Mouse (Mus musculus) embryonic facial prominence, embryonic 10.5 days (tissue): ENCODE results near the gene Dnajc4. TPM values are rescaled to one million over a fixed set of nuclear protein-coding genes. Genes with fewer than 3 reads are reported as not detected.

Source experiments
- DNase-seq: peaks from one replicate; pipeline ENCODE4 v3.0.0-alpha.2; 2017; ENCODE audit warnings: low spot score
- H3K27ac ChIP-seq: fragments of 300-500 bp; sonication (generic); replicated peaks from 2 replicates; pipeline ENCODE4 v1.5.1; 2016; ENCODE audit warnings: mild to moderate bottlenecking
- H3K27me3 ChIP-seq: fragments of 300-500 bp; sonication (generic); replicated peaks from 2 replicates; pipeline ENCODE4 v1.6.1; 2016; ENCODE audit warnings: low read depth, mild to moderate bottlenecking; ENCODE audit not compliant: poor library complexity, severe bottlenecking
- H3K36me3 ChIP-seq: fragments of 300-500 bp; sonication (generic); replicated peaks from 2 replicates; pipeline ENCODE4 v1.6.1; 2016; ENCODE audit warnings: mild to moderate bottlenecking, moderate library complexity
- H3K4me1 ChIP-seq: fragments of 300-500 bp; sonication (generic); 2 replicates; pipeline ENCODE4 v1.6.1; 2016
- H3K4me3 ChIP-seq: fragments of 300-500 bp; sonication (generic); 2 replicates; pipeline ENCODE4 v1.5.1; 2016; ENCODE audit warnings: mild to moderate bottlenecking, moderate library complexity
- H3K9me3 ChIP-seq: fragments of 300-500 bp; sonication (generic); 2 replicates; pipeline ENCODE4 v1.6.1; 2016; ENCODE audit warnings: mild to moderate bottlenecking
- WGBS: fragments of 180-500 bp; shearing (Covaris S2); methylation state at CpG from one replicate; pipeline ENCODE4 v1.1.7; 2016; 5-methylcytosine and 5-hydroxymethylcytosine counted together
- polyA plus RNA-seq: library from polyadenylated mRNA; unstranded; fragments of >200 nt; fragmentation: Nextera tagmentation; extraction: Ambion mirVana; gene quantifications from 2 replicates; pipeline ENCODE4 v1.2.1, GENCODE M21; 2016

Gene Dnajc4
- polyA plus RNA-seq, 1 experiment from 2014 or later, result 18.1 TPM

DNA sequence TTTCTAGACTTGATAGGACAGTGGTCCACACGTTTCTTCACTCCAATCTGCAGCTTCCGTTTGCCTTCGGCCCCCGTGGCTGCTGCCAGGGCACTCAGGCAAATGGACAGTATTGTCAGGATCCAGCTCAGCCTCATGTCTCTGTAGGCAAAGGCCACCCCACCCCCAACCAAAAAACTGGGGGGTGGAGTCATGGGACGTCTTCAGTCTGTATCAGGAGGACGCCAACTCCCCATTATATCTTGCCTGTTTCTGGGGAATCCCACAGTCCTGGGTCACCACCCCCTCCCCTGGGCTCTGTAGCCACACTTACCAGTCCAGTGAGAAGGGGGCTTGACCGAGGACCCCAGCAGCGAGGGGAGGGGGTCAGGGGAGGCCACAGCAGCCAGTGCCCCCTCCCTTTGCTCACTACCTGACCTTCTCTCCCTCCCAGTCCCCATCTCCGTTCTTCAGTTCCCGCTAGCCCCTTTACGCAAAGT is 13.3 kb downstream of the Dnajc4 start:
- DNase-seq, result peak; percentile 37
- H3K27ac ChIP-seq, result peak overlapping the region; percentile 98
- 13% methylated on average over 11 of the region's 11 CpGs for WGBS
- H3K36me3 ChIP-seq, result peaks cover 57% of the 10 kb centered on the region
- peaks cover 53% of the 10 kb centered on the region for H3K4me1 ChIP-seq
- no peaks in the 10 kb centered on the region for H3K9me3 ChIP-seq
- peak overlapping the region; percentile 92 for H3K4me3 ChIP-seq
- H3K27me3 ChIP-seq, result no peaks in the 10 kb centered on the region

DNA sequence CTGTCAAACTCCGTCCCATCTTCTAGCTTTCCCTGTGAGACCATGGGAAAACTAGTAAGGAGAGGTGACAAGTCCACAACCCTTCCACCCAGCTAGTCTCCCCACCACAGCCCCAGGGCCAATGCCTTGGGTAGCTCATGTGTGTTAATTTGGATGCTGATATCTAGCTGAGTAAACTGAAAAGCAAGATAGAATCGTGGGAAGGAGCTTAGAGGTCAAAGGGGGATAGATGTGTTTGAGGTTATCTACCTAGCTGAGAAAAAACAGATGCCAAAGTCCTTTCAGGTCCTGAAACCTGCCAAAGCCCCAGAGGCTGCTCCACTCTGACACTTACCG is 13.8 kb downstream of the Dnajc4 start:
- DNase-seq, result no peak
- Histone ChIP-seq H3K4me3 (peak overlapping the region; percentile 92), H3K4me1 (peaks cover 57% of the 10 kb centered on the region), H3K27ac (0 out of 2 replicates have a peak overlapping the region, but pooled peaks have one; percentile 40), H3K27me3 (no peaks in the 10 kb centered on the region), H3K36me3 (peaks cover 53% of the 10 kb centered on the region), H3K9me3 (no peaks in the 10 kb centered on the region)
- WGBS, result 58% methylated on average over 3 of the region's 3 CpGs

DNA sequence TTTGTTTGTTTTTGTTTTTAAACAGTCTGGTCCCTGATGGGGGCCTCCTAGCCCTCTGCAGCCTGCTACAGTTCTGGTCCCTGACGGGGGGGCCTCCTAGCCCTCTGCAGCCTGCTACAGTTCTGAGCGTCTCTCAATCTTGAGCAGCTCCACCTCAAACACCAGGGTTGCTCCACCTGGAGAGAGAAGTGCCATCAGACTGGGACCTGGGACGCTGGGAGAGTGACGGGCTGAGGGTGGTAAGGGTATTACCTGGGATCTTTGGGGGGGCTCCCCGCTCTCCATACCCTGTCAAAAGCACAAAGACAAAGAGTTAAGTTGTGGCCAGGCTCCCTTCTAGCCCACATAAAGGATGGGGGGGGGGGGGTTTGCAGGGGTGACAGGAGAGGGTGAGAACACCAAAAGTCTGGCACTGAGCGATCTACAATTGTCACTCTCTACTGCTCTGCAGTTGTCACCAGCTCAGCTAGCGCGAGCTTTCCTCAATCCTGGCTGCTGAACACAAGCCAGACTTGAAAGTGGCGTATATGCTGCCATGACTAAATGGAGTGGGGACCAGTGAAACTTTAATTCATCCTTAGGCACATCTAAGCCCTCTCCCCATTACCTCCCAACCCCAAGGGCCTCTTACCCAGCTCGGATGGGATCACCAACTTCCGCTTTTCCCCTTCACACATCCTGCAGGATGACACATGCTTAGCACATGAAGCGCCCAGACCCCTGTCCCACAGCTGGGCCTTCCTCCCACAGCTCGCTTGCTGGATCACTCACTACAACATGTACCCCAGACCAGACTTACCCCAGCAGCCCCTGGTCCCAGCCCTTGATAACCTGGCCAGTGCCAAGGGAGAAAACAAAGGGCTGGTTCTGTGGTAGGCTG is 14.4 kb downstream of the Dnajc4 start:
- H3K4me1 ChIP-seq, result peaks cover 60% of the 10 kb centered on the region
- no peaks in the 10 kb centered on the region for H3K9me3 ChIP-seq
- peak overlapping the region; percentile 40; the same call in 1 of the 2 replicates for H3K27ac ChIP-seq
- peak overlapping the region; percentile 92 for H3K4me3 ChIP-seq
- H3K36me3 ChIP-seq, result peaks cover 47% of the 10 kb centered on the region
- H3K27me3 ChIP-seq, result no peaks in the 10 kb centered on the region
- WGBS, result 90% methylated on average over 13 of the region's 13 CpGs
- no peak for DNase-seq

DNA sequence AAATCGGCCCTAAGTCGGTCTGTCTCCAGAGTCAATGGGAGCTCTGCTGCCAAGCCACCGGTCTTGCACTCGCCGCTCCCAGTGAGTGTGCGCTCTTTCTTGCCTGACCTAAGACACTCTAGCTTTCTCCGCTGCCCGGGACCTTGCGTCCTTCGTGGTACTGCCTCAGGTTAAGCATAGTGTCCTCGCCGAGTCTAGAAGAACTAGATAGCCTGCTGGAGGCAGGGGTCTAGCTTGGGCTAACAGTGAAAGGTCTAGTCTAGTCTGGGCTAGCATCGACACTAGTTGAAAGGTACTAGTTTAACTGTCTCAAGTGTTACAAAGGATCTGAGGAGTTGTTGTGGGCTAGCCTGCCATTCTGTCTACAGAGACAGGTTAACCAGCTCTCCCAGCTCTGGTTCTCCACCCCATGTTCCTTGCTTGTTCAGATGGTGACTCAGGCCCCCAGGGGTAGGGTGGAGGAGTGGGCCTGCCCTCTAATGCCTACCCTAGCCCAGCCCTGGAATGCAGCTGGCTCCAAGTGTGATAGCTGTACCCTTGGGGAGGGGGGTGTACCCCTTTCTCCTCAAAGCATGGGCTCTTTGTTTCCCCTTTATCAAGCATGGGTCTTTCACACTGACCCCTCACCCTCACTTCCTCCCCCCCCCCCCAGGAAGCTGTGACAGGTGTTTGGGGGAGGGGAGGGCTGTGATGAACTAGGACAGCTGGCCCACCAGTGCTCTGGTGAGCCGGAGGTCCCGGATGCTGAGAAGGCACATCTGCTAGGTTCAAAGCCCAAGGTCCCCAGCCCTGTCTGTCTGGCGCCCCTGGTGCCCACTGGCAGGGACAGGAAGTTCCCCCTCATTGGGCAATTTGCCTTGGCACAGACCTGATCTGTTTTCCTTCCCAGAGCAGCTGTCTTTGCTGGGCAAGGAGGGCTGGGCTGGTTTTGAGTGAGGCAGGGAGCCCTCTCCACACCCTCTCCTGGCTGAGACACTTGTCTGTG is 16.5 kb downstream of the Dnajc4 start, which contains the start of gene Plcb3:
Gene Plcb3 (minus strand): TSS at position 934 of the 985 bp plus-strand sequence.
- H3K27me3 ChIP-seq, result no peaks in the 10 kb centered on the region; the same call in 1 of the 2 replicates
- H3K4me3 ChIP-seq, result peak within 1 kb of the TSS; percentile 92
- under 1% methylated on average over 16 of the region's 16 CpGs for WGBS
- no peaks in the 10 kb centered on the region for H3K9me3 ChIP-seq
- peaks cover 74% of the 10 kb centered on the region for H3K4me1 ChIP-seq
- DNase-seq, result peak; percentile 79
- peak within 1 kb of the TSS; percentile 95 for H3K27ac ChIP-seq
- peaks cover 33% of the 10 kb centered on the region for H3K36me3 ChIP-seq

DNA sequence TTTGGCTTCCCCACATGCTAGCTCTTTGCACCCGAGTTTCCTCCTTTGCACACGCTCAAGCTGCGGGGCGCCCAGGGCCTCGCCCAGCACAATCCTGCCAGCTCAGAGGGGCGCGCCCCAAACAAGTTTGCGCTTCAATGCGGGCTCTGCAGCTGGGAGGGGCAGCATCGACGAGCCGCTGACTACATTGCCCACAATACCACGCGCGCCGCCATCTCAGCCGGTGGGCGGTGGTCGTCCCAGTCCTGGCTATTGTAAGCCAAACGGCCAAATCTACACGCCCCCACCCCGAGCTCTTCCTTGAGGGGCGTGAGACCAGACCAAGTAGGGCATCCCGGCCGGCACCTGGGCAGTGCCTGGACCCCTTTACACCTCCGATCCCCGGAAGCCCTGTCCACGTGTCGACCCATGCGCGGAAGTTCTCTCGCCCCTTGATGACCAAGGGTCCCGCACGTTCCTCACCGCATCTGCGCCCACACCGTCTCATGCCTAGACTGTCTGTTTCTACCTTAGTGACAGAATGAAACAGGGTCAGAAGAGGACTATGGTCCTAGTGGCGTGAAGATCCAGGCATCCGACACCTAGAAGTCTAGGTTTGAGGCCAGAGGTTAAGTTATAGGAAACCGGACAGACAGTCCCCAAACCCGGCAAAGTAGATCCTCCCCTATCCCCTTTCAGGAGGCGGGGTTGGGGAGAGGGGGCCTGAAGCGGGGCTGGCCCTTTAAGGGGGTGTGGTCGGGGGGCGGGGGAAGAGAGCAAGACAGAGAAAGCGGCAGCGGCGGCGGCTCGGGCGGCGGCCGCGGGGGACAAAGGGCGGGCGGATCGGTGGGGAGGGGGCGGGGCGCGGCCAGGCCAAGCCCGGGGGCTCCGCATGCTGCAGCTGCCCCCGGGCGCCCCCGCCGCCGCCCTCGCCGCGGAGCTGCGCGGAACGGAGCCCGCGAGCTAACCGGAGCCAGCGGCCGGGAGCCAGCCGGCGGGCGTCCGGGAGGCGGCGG is 17.9 kb downstream of the Dnajc4 start, which contains the start of gene Ppp1r14b:
Gene Ppp1r14b (plus strand): TSS at position 758 of the 995 bp plus-strand sequence.
- Histone ChIP-seq H3K36me3 (peaks cover 33% of the 10 kb centered on the region), H3K27me3 (peaks cover 4% of the 10 kb centered on the region), H3K4me3 (peak within 1 kb of the TSS; percentile 92), H3K27ac (peak within 1 kb of the TSS; percentile 95), H3K4me1 (peaks cover 79% of the 10 kb centered on the region), H3K9me3 (no peaks in the 10 kb centered on the region)
- under 1% methylated on average over 84 of the region's 84 CpGs for WGBS
- peak; percentile 96 for DNase-seq

DNA sequence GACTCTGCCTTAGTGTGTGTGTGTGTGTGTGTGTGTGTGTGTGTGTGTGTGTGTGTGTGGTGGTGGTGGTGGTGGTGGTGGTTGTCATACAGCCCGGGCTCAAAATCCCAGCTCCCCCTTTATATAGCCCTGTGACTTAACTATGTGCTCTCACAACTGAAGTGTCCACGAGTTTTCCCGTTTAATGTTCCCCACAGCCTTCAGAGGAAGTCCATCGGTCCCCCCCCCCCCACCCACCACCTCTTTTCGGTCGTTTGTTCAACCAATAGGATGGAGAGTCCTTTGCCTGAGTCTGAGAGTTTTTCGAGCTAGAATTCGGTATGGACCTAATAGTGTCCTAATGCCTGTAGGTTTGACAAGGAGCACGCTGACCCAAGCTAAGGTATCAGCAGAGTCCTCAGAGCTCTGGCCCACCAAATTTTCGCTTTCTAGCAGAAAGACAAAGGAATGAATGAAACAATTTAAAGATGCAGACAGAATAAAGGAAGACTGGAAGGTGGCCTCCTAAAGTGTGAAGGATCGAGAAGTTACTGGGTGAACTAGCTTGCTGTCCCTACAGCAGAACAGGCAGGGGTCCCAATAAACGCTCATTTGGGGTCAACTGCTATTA is 18.7 kb downstream of the Dnajc4 start:
- Histone ChIP-seq H3K9me3 (no peaks in the 10 kb centered on the region), H3K4me1 (peaks cover 79% of the 10 kb centered on the region), H3K27ac (peak overlapping the region; percentile 95), H3K4me3 (peak overlapping the region; percentile 92), H3K27me3 (peaks cover 4% of the 10 kb centered on the region), H3K36me3 (peaks cover 28% of the 10 kb centered on the region)
- WGBS, result 36% methylated on average over 12 of the region's 12 CpGs
- DNase-seq, result no peak

DNA sequence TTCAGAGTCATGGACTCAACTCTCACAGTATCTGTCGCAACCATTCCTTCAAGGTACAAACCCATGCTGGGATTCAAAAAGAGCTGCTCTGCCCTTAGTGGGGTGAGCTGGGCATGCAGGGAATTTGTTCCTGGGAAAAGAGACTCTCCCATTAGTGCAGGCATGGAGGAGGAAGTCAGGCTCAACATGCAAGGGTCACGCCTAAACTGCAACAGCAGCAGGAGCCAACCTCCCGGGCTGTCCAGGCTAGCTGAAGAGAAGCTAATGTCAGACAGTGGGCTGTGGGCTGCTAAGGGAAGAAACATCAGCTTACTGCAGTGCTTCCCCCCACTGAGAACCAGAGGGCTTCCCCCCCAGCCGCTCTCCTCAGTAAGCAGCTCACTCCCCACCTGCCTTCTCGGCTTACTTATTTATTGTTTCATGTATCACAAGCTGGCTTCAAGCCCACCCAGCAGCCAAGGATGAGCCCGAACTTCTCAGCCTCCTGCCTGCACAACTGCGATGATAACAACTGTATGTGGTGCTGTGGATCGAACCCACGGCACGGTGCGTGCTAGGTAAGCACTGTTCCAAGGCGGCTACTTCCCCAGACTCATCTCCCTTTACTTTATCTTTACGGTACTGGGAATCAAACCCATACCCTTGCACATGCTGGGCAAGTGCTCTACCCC is 20.0 kb downstream of the Dnajc4 start:
- Histone ChIP-seq H3K9me3 (no peaks in the 10 kb centered on the region), H3K27me3 (peaks cover 12% of the 10 kb centered on the region), H3K36me3 (peaks cover 15% of the 10 kb centered on the region), H3K27ac (peak overlapping the region; percentile 52; the same call in 1 of the 2 replicates), H3K4me1 (peaks cover 79% of the 10 kb centered on the region), H3K4me3 (0 out of 2 replicates have a peak overlapping the region, but pooled peaks have one; percentile 19)
- WGBS, result 80% methylated on average over 13 of the region's 13 CpGs
- DNase-seq, result no peak

DNA sequence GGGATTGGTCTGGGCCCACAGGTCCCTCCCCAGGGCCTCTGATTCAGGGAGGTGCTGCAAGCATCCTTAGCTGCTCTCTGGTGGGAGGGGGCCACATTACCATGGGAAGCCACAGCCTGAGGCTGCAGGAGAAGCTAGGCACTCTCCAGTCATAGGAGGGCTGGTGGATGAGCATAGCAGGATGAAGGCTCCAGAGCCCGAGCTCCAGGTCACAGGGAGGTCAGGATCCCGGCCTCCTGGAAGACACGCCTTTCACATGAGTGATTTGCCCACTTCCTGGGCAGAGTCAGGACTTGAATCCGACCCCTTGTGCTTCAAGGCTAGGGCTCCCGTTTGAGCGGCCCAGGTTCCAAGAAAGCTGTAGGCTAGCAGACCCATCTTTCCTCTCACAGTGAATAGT is 20.7 kb downstream of the Dnajc4 start:
- no peak for DNase-seq
- peaks cover 71% of the 10 kb centered on the region for H3K4me1 ChIP-seq
- H3K27me3 ChIP-seq, result peaks cover 12% of the 10 kb centered on the region
- H3K9me3 ChIP-seq, result no peaks in the 10 kb centered on the region
- H3K27ac ChIP-seq, result peak overlapping the region; percentile 52; the same call in 1 of the 2 replicates
- 30% methylated on average over 6 of the region's 6 CpGs for WGBS
- H3K4me3 ChIP-seq, result peak overlapping the region; percentile 2; the same call in 1 of the 2 replicates
- H3K36me3 ChIP-seq, result peaks cover 9% of the 10 kb centered on the region

DNA sequence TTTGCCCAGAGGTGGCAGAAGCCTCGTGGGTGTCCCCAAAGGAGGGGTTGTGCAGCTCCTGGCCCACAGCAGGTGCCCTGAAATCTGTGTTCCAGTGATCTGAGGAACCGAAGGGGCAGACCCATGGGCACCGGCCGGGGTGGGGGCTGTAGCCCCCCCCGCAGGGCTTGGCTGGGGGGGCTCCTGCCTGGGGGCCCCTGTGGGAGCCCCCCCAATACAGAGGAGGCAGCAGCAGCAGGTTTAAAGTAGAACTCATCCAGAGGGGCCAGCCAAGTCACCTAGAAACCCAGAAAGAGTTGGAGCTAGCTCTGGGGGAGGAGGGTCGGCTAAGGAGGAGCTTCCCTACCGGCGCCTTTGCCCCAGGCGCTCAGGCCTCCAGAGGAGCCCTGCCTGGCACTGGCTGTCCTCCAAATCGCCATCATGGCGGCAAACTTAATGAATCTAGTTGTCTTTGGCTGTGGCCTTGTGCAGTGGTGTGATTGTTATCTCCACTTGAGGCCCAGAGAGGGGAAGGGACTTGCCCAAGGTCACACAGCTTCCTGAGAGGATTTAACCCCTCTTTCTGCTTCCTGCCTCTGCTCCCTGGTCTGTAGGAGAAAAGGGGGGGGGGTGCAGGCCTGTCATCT is 21.8 kb downstream of the Dnajc4 start:
- no peak for DNase-seq
- WGBS, result 17% methylated on average over 11 of the region's 11 CpGs
- Histone ChIP-seq H3K27me3 (peaks cover 12% of the 10 kb centered on the region), H3K27ac (peak overlapping the region; percentile 84), H3K36me3 (peaks cover 12% of the 10 kb centered on the region), H3K4me1 (peaks cover 61% of the 10 kb centered on the region), H3K9me3 (no peaks in the 10 kb centered on the region), H3K4me3 (peak overlapping the region; percentile 69)

DNA sequence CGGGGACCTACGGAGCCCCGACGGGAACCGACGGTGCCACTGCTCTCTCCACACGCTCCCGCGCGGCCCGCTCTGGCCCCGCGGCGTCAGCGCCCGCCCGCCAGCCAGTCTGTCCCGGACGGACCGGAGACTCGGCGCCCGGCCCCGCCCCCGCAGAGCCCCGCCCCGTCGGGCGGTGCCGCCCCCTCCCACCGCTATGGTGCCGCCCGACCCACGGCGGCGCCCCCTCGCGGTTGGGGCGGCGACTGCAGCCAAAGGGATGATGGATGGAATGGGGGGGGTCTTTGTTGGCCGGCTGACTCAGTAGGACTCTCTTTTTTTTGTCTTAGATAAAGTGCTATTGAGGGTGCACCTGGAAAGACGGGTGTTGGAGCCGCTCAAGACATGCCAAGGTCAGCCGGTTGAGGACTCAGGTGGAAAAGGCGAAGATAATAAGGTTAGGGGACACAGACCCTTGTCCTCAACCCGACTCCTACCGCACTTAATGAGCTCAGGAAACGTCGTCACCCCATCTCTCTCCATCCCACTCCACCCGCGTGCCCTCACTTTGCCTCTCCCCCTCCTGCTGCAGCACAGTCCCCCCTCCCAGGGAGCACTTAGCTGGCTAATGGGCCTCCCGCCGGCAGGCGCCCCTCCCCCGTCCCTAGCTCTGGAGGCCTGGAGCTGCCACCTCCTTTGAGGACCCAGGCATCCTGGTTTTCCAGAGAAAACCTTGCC is 22.5 kb downstream of the Dnajc4 start:
- Histone ChIP-seq H3K27ac (peak overlapping the region; percentile 84), H3K4me1 (peaks cover 61% of the 10 kb centered on the region), H3K4me3 (peak overlapping the region; percentile 69), H3K36me3 (peaks cover 19% of the 10 kb centered on the region), H3K9me3 (no peaks in the 10 kb centered on the region), H3K27me3 (peaks cover 12% of the 10 kb centered on the region)
- under 1% methylated on average over 55 of the region's 55 CpGs for whole genome bisulfite sequencing
- DNase-seq, result peak; percentile 86
